Mouse (Mus musculus) lung, embryonic 16.5 days (tissue): ENCODE measurements at regions not wholly inside any gene's neighbourhood (a gene's known extent, or its start where the extent isn't known, plus 50 kb on each side); places are given as distances from the start of the nearest gene placed in this dataset.

Experiments used
- ATAC-seq: fragments of 200-750 bp; cut with Nextera tagmentation; 2 replicates; pipeline ENCODE4 v1.8.0; 2017; ENCODE audit warnings: low read depth, mild to moderate bottlenecking, moderate library complexity
- H3K27ac ChIP-seq: fragments of 300-500 bp; sonication (generic); 2 replicates; pipeline ENCODE4 v1.5.1; 2014; ENCODE audit warnings: mild to moderate bottlenecking, control low read depth, low read length
- H3K27me3 ChIP-seq: fragments of 300-500 bp; sonication (generic); 2 replicates; pipeline ENCODE4 v1.6.1; 2014; ENCODE audit warnings: low read depth, low read length, mixed read lengths; ENCODE audit not compliant: control insufficient read depth, insufficient read depth
- H3K36me3 ChIP-seq: fragments of 300-500 bp; sonication (generic); 2 replicates; pipeline ENCODE4 v1.6.1; 2014; ENCODE audit warnings: low read length; ENCODE audit not compliant: control insufficient read depth, insufficient read depth
- H3K4me1 ChIP-seq: fragments of 300-500 bp; sonication (generic); replicated peaks from 2 replicates; pipeline ENCODE4 v1.6.1; 2014; ENCODE audit warnings: low read length, mixed read lengths; ENCODE audit not compliant: control insufficient read depth, insufficient read depth
- H3K4me2 ChIP-seq: fragments of 300-500 bp; sonication (generic); 2 replicates; pipeline ENCODE4 v1.6.1; 2014; ENCODE audit warnings: low read depth, low read length, control low read depth
- H3K4me3 ChIP-seq: fragments of 300-500 bp; sonication (generic); 2 replicates; pipeline ENCODE4 v1.5.1; 2014; ENCODE audit warnings: mild to moderate bottlenecking, low read length, control low read depth
- H3K9ac ChIP-seq: fragments of 300-500 bp; sonication (generic); 2 replicates; pipeline ENCODE4 v1.6.1; 2014; ENCODE audit warnings: low read length, control low read depth
- H3K9me3 ChIP-seq: fragments of 300-500 bp; sonication (generic); 2 replicates; pipeline ENCODE4 v1.6.1; 2016; ENCODE audit warnings: low read length; ENCODE audit not compliant: control insufficient read depth
- whole genome bisulfite sequencing: fragments of 180-500 bp; shearing (Covaris S2); extraction: QIAGEN DNeasy Blood & Tissue Kit; methylation state at CpG from one replicate; pipeline ENCODE4 v1.1.7; 2014; 5-methylcytosine and 5-hydroxymethylcytosine counted together

GRCm38 (mm10) chr12:27537017-27537416 lies 194.6 kb upstream of the Sox11 start:
- no peak overlapping the region for H3K4me3 ChIP-seq
- H3K27ac ChIP-seq: no peak overlapping the region
- no peak for ATAC-seq
- H3K4me1 ChIP-seq: no peaks in the 10 kb centered on the region
- WGBS: 40% methylated on average over 9 of the region's 9 CpGs
- H3K9me3 ChIP-seq: no peaks in the 10 kb centered on the region
- no peaks in the 10 kb centered on the region for H3K27me3 ChIP-seq
- H3K4me2 ChIP-seq: peak overlapping the region; percentile 41
- no peaks in the 10 kb centered on the region for H3K36me3 ChIP-seq
- H3K9ac ChIP-seq: no peak overlapping the region

DNA sequence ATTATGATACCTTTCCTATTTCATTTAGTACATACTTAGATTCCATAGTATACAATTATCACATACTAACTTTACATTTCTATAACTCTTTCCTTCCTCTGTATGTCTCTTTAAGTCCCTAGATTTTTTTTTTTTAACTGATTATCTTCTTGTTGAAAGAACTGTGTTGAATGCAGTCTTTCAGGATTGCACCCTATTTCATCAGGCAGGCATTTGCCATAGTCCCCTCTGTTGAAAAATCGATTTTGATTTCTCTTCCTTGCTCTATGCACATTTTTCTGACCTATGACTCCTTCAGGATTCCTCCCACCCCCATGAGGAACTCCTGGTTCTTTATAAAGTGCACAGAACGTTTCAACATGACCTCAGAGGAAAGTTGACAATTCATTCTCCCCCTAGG lies 183.2 kb upstream of the Sox11 start:
- H3K36me3 ChIP-seq: no peaks in the 10 kb centered on the region

GRCm38 (mm10) chr12:27513253-27513652 lies 170.9 kb upstream of the Sox11 start:
- no peak overlapping the region for H3K4me3 ChIP-seq
- WGBS: 73% methylated on average over 3 of the region's 3 CpGs
- no peaks in the 10 kb centered on the region for H3K9me3 ChIP-seq
- H3K27me3 ChIP-seq: no peaks in the 10 kb centered on the region
- no peaks in the 10 kb centered on the region for H3K4me1 ChIP-seq
- no peak for ATAC-seq
- no peak overlapping the region for H3K9ac ChIP-seq
- no peak overlapping the region for H3K27ac ChIP-seq
- no peak overlapping the region for H3K4me2 ChIP-seq
- no peaks in the 10 kb centered on the region for H3K36me3 ChIP-seq

More for the DNA sequence above, 183.2 kb upstream of the Sox11 start:
- H3K9me3 ChIP-seq: no peaks in the 10 kb centered on the region
- H3K4me3 ChIP-seq: no peak overlapping the region
- no peak overlapping the region for H3K4me2 ChIP-seq
- no peak overlapping the region for H3K9ac ChIP-seq
- H3K27ac ChIP-seq: no peak overlapping the region
- WGBS: 34% methylated on average over 2 of the region's 2 CpGs
- no peaks in the 10 kb centered on the region for H3K4me1 ChIP-seq
- no peaks in the 10 kb centered on the region for H3K27me3 ChIP-seq
- no peak for ATAC-seq

DNA sequence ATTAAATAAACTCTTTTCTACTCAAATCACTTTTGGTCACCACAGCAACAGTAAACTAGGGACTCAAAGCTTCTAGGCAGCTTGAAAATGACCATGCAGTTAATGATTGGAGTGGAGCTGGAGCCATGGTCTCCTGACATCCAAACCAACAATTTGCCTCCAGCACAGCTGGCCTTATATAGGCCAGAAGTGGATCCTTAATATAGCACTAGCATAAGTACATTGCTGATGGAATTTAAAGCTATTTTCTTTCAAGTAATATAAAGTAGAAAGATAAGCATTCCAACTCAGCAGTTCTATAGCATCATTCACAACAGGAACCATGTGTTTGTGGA lies 165.8 kb upstream of the Sox11 start:
- Histone ChIP-seq H3K27me3 (no peaks in the 10 kb centered on the region), H3K4me1 (peaks cover 5% of the 10 kb centered on the region), H3K36me3 (no peaks in the 10 kb centered on the region), H3K9ac (no peak overlapping the region), H3K4me2 (no peak overlapping the region), H3K27ac (peak overlapping the region; percentile 69), H3K9me3 (no peaks in the 10 kb centered on the region), H3K4me3 (no peak overlapping the region)
- ATAC-seq: no peak

- no peaks in the 10 kb centered on the region for H3K9me3 ChIP-seq
- 41% methylated on average over 5 of the region's 5 CpGs for WGBS
- no peaks in the 10 kb centered on the region for H3K27me3 ChIP-seq
- H3K9ac ChIP-seq: no peak overlapping the region
- H3K4me1 ChIP-seq: peaks cover 8% of the 10 kb centered on the region
- no peaks in the 10 kb centered on the region for H3K36me3 ChIP-seq
- H3K4me2 ChIP-seq: no peak overlapping the region
- no peak overlapping the region for H3K4me3 ChIP-seq
- peak; percentile 78 for ATAC-seq
- peak overlapping the region; percentile 69 for H3K27ac ChIP-seq
Observed at GRCm38 (mm10) chr12:27507523-27508225, 165.3 kb upstream of the Sox11 start.

DNA sequence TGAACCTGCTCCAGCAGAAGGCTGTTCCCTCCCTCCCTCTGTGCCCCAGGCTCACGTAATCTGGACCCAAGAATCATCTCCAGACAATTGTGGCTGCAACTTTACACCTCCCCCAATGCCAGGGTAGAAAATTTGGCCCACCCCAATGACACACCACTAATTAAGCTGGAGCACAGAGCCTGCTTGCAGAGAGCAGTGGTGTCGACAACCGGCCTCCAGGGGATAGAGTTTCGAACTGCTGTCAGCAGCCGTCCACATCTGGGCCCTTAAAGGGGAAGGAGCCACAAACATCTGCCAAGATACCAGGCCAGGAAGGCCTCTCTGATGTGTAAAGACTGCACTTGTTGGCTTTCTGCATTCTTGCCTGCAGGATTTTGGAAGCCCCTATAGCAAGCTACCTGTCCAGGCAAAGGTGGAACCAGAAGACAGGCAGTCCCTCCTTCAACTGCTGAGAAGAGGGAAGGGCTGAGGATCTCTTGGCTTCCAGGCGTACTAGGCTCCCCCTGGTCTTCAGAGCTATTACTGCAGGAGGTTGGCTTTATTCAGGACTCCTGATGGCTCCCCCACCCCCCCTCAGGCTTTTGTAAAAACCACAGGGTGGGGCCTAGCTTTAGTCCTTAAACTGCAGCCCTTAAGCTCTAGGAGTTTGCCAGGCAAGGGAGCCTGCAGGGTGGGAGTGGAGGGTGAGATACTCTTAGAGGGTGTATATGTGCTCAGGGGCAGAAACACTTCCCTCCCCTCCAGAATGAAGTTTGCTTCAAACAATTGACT lies 160.5 kb upstream of the Sox11 start:
- peak; percentile 84 for ATAC-seq
- no peaks in the 10 kb centered on the region for H3K36me3 ChIP-seq
- H3K27ac ChIP-seq: 0 out of 2 replicates have a peak overlapping the region, but pooled peaks have one; percentile 29
- no peaks in the 10 kb centered on the region for H3K9me3 ChIP-seq
- H3K27me3 ChIP-seq: no peaks in the 10 kb centered on the region
- H3K4me1 ChIP-seq: peaks cover 16% of the 10 kb centered on the region
- WGBS: 34% methylated on average over 6 of the region's 6 CpGs
- no peak overlapping the region for H3K4me2 ChIP-seq
- H3K9ac ChIP-seq: no peak overlapping the region
- no peak overlapping the region for H3K4me3 ChIP-seq

DNA sequence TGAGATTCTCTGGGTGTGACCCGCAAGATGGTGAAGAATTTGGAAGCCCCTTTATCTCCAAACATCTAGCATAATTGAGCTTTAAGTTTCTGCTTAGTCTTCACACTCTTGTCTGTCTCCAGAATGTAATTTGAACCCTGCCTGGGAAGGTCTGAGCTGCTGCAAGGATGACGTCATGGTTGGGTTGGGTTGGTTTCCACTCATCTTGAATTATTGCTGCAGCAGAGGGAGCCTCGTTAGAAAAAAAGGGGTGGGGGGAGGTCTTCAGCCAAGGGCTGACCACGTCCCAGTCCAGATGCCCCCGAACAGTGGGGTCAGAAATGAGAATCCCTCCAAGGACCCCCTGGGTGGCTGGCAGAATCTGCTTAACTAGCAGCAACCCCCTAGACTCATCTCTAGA lies 158.1 kb upstream of the Sox11 start:
- WGBS: 15% methylated on average over 5 of the region's 5 CpGs
- peak; percentile 43; the same call in 1 of the 2 replicates for ATAC-seq

DNA sequence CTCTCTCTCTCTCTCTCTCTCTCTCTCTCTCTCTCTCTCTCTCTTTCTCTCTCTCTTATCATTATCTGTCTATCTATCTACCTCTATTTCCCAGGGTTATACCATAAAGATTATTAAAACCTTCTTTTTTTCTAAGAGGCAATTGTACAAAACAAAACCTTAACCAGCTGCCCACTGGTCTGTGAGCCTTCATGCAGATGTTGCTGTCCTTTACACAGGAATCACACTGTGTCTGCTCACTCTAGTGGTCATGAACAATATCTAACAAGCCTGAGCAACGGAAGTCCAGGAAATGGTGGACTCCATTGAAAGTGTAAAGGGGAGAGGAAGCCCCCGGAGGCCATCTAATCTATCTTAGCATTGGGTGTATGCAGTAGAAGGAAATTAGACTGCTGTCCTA lies 156.9 kb upstream of the Sox11 start:
- Histone ChIP-seq H3K4me2 (no peak overlapping the region), H3K36me3 (no peaks in the 10 kb centered on the region), H3K4me3 (no peak overlapping the region), H3K9ac (no peak overlapping the region), H3K27ac (no peak overlapping the region), H3K4me1 (peaks cover 12% of the 10 kb centered on the region), H3K9me3 (no peaks in the 10 kb centered on the region), H3K27me3 (no peaks in the 10 kb centered on the region)
- ATAC-seq: no peak
- WGBS: 37% methylated on average over 2 of the region's 2 CpGs

More for the DNA sequence above, 158.1 kb upstream of the Sox11 start:
- H3K9ac ChIP-seq: no peak overlapping the region
- no peaks in the 10 kb centered on the region for H3K9me3 ChIP-seq
- H3K4me1 ChIP-seq: peaks cover 12% of the 10 kb centered on the region
- H3K27ac ChIP-seq: no peak overlapping the region
- H3K36me3 ChIP-seq: no peaks in the 10 kb centered on the region
- no peaks in the 10 kb centered on the region for H3K27me3 ChIP-seq
- no peak overlapping the region for H3K4me3 ChIP-seq
- H3K4me2 ChIP-seq: no peak overlapping the region

- no peak for ATAC-seq
- no peak overlapping the region for H3K9ac ChIP-seq
- H3K36me3 ChIP-seq: no peaks in the 10 kb centered on the region
- H3K9me3 ChIP-seq: no peaks in the 10 kb centered on the region
- no peak overlapping the region for H3K4me3 ChIP-seq
- H3K27ac ChIP-seq: no peak overlapping the region
- no peaks in the 10 kb centered on the region for H3K27me3 ChIP-seq
- WGBS: 45% methylated on average over 6 of the region's 6 CpGs
- peaks cover 12% of the 10 kb centered on the region for H3K4me1 ChIP-seq
- H3K4me2 ChIP-seq: no peak overlapping the region
Observed at GRCm38 (mm10) chr12:27496826-27497557, 154.6 kb upstream of the Sox11 start.
